Mouse (Mus musculus) bone marrow, adult 2 months (tissue): ENCODE data around the gene Slc44a3. TPM values are rescaled to one million over a fixed set of nuclear protein-coding genes. Genes with fewer than 3 reads are reported as not detected.

Source experiments
- H3K27ac ChIP-seq: fragments of 200-500 bp; 2 replicates; pipeline ENCODE4 v1.5.1; 2012; ENCODE audit warnings: low read depth, mild to moderate bottlenecking, control low read depth, inconsistent platforms, low read length; ENCODE audit not compliant: control insufficient read depth, poor library complexity, insufficient read depth
- H3K4me1 ChIP-seq: fragments of 200-500 bp; 2 replicates; pipeline ENCODE4 v1.6.1; 2011; ENCODE audit warnings: low read length; ENCODE audit not compliant: control insufficient read depth, insufficient read depth
- H3K4me3 ChIP-seq: fragments of 200-500 bp; replicated peaks from 2 replicates; pipeline ENCODE3; 2011; ENCODE audit warnings: mild to moderate bottlenecking, low read depth, low read length, control low read depth; ENCODE audit not compliant: control insufficient read depth
- CTCF ChIP-seq: fragments of 200-500 bp; IDR thresholded peaks from 2 replicates; pipeline ENCODE4 v1.5.1; 2011; ENCODE audit warnings: low read length, control low read depth; ENCODE audit not compliant: control insufficient read depth, insufficient read depth
- POLR2A ChIP-seq: fragments of 200-500 bp; IDR thresholded peaks from 2 replicates; pipeline ENCODE4 v1.6.1; 2011; ENCODE audit warnings: low read depth, mild to moderate bottlenecking, control low read depth, low read length, borderline replicate concordance; ENCODE audit not compliant: control insufficient read depth
- WGBS: fragments of 180-500 bp; shearing (Covaris S2); methylation state at CpG from one replicate; pipeline ENCODE4 v1.1.7; 2018; 5-methylcytosine and 5-hydroxymethylcytosine counted together
- polyA plus RNA-seq: library from polyadenylated mRNA; stranded (reverse); fragments of >200 nt; gene quantifications from 2 replicates; pipeline ENCODE4 v1.2.4, GENCODE M21; 2011; ENCODE audit warnings: low replicate concordance; ENCODE audit not compliant: missing spikeins, insufficient read depth, insufficient read length

Slc44a3 gene
- polyA plus RNA-seq, 1 experiment, result 1.3 TPM

DNA sequence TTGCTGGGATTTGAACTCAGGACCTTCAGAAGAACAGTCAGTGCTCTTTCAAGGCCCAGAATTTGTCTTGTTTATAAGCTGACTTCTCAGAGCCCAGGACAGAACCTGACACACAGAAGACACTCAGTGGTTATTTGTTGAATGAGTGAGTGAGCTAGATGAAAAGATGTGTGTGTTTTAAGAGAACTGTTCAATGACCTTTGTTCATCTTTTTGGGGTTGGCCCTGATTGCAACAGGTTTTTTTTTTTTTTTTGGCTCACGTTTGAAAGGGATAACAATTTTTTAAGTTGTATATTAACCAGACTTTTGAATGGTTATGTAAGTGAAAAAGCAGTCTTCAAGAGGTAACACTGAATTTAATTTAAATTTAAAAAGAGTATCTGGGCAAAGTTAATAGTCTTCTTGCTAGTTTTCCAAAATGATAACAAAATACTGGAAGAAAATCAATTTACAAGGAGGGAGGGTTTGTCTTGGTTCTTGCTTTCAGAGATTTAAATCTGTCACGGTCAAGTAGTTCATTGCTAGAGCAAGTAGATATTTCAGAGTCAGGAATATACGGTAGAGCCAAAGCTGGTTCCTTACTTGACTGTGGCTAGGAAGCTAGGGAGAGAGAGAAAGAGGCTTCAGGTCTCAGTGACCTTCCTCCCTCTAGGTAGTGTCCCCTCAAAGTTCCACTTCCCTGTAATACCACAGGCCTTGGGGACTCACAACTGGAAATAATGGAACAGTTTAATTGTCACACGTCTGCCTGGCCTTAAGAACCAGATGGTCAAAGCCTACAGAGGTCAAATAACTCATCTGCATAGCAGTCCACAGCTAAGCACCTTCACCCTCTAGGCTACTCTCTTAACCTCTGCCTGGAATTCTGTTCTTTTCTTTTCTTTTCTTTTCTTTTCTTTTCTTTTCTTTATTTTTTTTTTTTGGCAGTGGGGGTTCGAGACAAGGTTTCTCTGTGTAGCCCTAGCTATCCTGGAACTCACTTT lies 115.7 kb downstream of the Slc44a3 start:
- no peak overlapping the region for H3K4me3 ChIP-seq
- TF ChIP-seq CTCF, result no peak
- no peak for TF ChIP-seq POLR2A
- no peaks in the 10 kb centered on the region for H3K4me1 ChIP-seq
- no peak overlapping the region for H3K27ac ChIP-seq
- WGBS, result 68% methylated on average over 5 of the region's 5 CpGs

DNA sequence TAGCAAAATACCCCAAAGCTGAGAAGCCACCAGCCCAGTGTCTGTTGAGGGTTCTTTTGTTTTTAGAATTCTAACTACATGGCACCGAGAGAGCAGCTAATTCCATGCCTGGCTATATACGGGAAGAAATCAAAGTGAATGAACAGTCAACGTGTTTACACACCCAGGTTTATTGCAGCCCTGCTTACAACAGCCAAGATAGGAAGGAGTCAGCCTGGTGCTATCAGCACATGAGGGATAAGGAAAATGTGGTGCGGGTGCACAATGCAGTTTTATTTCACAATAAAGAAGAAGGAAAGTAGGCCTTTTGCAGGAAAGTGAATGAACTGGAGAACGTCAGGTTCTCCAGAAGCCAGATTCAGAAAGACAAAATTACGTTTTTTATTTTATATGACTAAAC lies 120.8 kb downstream of the Slc44a3 start:
- TF ChIP-seq CTCF, result no peak
- no peak for TF ChIP-seq POLR2A
- WGBS, result 78% methylated on average over 6 of the region's 6 CpGs
- H3K4me3 ChIP-seq, result no peak overlapping the region
- H3K4me1 ChIP-seq, result no peaks in the 10 kb centered on the region
- no peak overlapping the region for H3K27ac ChIP-seq

Other genes starting within 250 kb of the Slc44a3 start
- 8.9 and 14.8 TPM in 2 replicates for gene Tmem56, start 249.3 kb downstream of the Slc44a3 start, polyA plus RNA-seq
- gene Alg14, start 240.6 kb downstream of the Slc44a3 start, polyA plus RNA-seq, result 4.7 and 5.7 TPM in 2 replicates
- 26.3 and 64.4 TPM in 2 replicates for gene Cnn3, start 105.9 kb downstream of the Slc44a3 start, polyA plus RNA-seq
- gene 4930432M17Rik, start 138.4 kb upstream of the Slc44a3 start, polyA plus RNA-seq, result not detected in 2 replicates
- 3.6 TPM in 1 of 2 replicates, not detected in the other for gene F3, start 191.1 kb upstream of the Slc44a3 start, polyA plus RNA-seq